Mouse (Mus musculus) lung, adult 2 months (tissue): ENCODE results near the gene Mettl21e. TPM values are rescaled to one million over a fixed set of nuclear protein-coding genes. Genes with fewer than 3 reads are reported as not detected.

Experiments
- DNase-seq: peaks from one replicate; pipeline ENCODE4 v3.0.0; 2022
- H3K4me1 ChIP-seq: fragments of 200-500 bp; 2 replicates; pipeline ENCODE4 v1.6.1; 2011; ENCODE audit warnings: low read length; ENCODE audit not compliant: control insufficient read depth, insufficient read depth
- H3K4me3 ChIP-seq: fragments of 200-500 bp; replicated peaks from 2 replicates; pipeline ENCODE3; 2011; ENCODE audit warnings: low read depth, mild to moderate bottlenecking, control low read depth, low read length; ENCODE audit errors: extremely low read depth
- CTCF ChIP-seq: fragments of 200-500 bp; IDR thresholded peaks from 2 replicates; pipeline ENCODE4 v1.5.1; 2011; ENCODE audit warnings: mild to moderate bottlenecking, low read length, control low read depth; ENCODE audit not compliant: insufficient read depth
- POLR2A ChIP-seq: fragments of 200-500 bp; IDR thresholded peaks from 2 replicates; pipeline ENCODE4 v1.6.1; 2011; ENCODE audit warnings: low read depth, mild to moderate bottlenecking, control low read depth, low read length, borderline replicate concordance; ENCODE audit errors: extremely low read depth
- WGBS: fragments of 180-500 bp; shearing (Covaris S2); methylation state at CpG from one replicate; pipeline ENCODE4 v1.1.7; 2018; 5-methylcytosine and 5-hydroxymethylcytosine counted together
- polyA plus RNA-seq: library from polyadenylated mRNA; depleted of rRNA; stranded (reverse); fragments of >200 nt; gene quantifications from 2 replicates; pipeline ENCODE4 v1.2.3, GENCODE M21; 2012

Gene Mettl21e
- polyA plus RNA-seq, 1 experiment = 0.34 TPM

DNA sequence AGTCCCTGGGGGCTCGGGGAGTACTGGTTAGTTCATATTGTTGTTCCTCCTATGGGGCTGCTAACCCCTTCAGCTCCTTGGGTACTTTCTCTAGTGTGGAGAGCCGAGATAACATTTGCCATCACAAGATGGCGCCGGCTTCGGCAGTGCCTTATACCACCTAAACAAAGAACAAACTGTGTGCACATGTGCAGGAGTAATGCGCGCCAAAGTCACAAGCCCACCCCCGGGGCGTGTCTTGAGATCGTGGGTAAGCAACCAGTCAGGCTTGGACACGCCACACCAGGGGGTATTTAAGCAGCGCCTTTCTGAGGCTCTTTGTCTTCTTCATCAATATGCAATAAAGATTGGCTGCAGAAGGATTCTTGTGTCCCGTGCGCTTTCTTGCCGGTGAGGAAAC lies 15.9 kb downstream of the Mettl21e start:
- no peak for DNase-seq
- TF ChIP-seq POLR2A (no peak), CTCF (no peak)
- Histone ChIP-seq H3K4me1 (0 out of 2 replicates have a peak, but pooled peaks cover 2% of the 10 kb centered on the region), H3K4me3 (no peak overlapping the region)
- WGBS = 89% methylated on average over 15 of the region's 15 CpGs

- 0 out of 2 replicates have a peak, but pooled peaks cover 2% of the 10 kb centered on the region for H3K4me1 ChIP-seq
- DNase-seq = no peak
- TF ChIP-seq CTCF (no peak), POLR2A (no peak)
- WGBS = 13% methylated on average over 47 of the region's 47 CpGs
- peak overlapping the region; percentile 38 for H3K4me3 ChIP-seq
Observed at GRCm38 (mm10) chr1:44198273-44199171, 20.2 kb downstream of the Mettl21e start.

- H3K4me1 ChIP-seq = no peaks in the 10 kb centered on the region
- DNase-seq = no peak
- TF ChIP-seq CTCF (no peak), POLR2A (no peak)
- H3K4me3 ChIP-seq = no peak overlapping the region
Observed at GRCm38 (mm10) chr1:44186396-44186795, 32.4 kb downstream of the Mettl21e start.

GRCm38 (mm10) chr1:44178086-44178485 lies 40.7 kb downstream of the Mettl21e start:
- no peak for DNase-seq
- TF ChIP-seq POLR2A (no peak), CTCF (no peak)
- WGBS = 92% methylated on average over 5 of the region's 5 CpGs
- Histone ChIP-seq H3K4me3 (no peak overlapping the region), H3K4me1 (no peaks in the 10 kb centered on the region)

DNA sequence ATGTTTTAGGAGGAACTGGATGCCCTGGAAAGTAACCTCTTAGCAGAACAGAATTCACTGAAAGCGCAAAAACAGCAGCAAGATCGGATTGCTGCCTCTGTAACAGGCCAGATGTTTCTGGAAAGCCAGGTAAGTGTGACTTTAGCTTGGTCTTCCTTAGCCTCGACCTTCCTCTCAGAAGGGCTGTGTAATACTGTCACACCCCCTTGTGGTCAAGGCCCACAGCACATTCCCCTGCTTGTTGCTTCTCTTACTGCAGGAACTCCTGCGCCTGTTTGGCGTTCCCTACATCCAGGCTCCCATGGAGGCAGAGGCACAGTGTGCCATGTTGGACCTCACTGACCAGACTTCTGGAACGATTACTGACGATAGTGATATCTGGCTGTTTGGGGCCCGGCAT lies 44.9 kb downstream of the Mettl21e start:
- Histone ChIP-seq H3K4me1 (no peaks in the 10 kb centered on the region), H3K4me3 (no peak overlapping the region)
- DNase-seq = no peak
- TF ChIP-seq POLR2A (no peak), CTCF (peak; percentile 36; the same call in 1 of the 2 replicates)
- WGBS = 82% methylated on average over 8 of the region's 8 CpGs

DNA sequence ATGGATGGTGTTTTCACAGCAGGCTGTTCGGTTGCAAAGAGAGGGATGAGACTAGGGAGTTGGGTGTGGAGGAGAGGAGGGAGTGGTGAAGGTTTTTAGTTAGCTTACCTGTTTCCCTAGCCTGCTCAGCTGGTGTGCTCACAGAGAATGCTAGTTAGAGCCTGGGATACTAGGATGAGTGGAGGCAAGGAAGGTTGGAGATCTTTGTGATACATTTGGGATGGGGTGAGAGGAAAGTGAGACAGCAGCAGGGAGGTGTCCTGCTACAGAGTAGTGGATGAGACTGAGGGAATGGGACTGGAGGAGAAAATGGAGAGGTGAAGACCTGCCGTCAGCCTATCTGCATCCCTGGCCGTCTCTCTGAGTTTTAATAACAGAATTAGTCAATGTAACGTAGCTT lies 46.1 kb downstream of the Mettl21e start:
- TF ChIP-seq CTCF (no peak), POLR2A (no peak)
- DNase-seq = no peak
- no peaks in the 10 kb centered on the region for H3K4me1 ChIP-seq
- WGBS = 94% methylated on average over 4 of the region's 4 CpGs
- no peak overlapping the region for H3K4me3 ChIP-seq

- TF ChIP-seq POLR2A (no peak), CTCF (no peak)
Observed at GRCm38 (mm10) chr1:44167859-44168383, 50.8 kb downstream of the Mettl21e start.

DNA sequence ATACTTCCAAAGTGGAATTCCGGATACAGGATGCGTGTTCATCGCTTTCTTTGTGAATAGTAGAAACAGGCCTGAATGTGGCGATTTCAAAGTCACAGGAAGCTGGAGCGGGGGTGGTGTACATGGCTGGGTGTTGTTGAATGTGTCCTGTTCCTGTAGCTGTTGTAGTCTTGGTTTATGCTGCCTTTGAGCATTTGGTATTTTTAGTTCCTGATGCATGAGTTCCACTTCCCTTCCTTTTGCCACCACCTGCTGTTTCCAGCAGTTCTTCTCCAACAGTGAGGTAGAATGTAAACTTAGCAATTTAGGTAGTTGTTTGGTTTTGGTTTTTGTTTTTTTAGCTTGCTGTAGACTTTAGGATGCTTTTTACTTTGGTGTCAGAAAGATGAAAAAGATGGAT lies 56.4 kb downstream of the Mettl21e start:
- H3K4me3 ChIP-seq = no peak overlapping the region
- no peak for DNase-seq
- H3K4me1 ChIP-seq = no peaks in the 10 kb centered on the region
- TF ChIP-seq POLR2A (no peak), CTCF (no peak)
- WGBS = 81% methylated on average over 5 of the region's 5 CpGs

More at GRCm38 (mm10) chr1:44167859-44168383, 50.8 kb downstream of the Mettl21e start:
- DNase-seq = no peak
- 97% methylated on average over 3 of the region's 3 CpGs for WGBS
- no peak overlapping the region for H3K4me3 ChIP-seq
- H3K4me1 ChIP-seq = no peaks in the 10 kb centered on the region

DNA sequence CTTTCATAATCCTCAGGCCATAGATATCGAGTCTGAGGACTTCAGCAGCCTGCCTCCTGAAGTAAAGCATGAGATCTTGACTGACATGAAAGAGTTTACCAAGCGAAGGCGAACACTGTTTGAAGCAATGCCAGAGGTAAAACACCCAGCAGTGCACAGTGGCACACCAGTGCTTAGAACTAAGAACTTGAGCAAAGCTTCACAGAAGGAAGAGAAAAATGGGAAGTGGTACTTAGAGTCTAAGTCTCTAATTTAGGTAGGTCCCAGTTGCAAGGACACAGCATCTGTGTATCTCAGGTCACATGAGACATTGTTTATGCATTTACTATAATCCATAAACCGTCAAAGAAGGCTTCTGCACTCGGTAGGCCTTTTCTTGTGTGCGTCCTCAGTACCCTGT lies 56.9 kb downstream of the Mettl21e start:
- TF ChIP-seq CTCF (no peak), POLR2A (no peak)
- no peaks in the 10 kb centered on the region for H3K4me1 ChIP-seq
- 89% methylated on average over 6 of the region's 6 CpGs for WGBS
- DNase-seq = no peak
- H3K4me3 ChIP-seq = no peak overlapping the region

DNA sequence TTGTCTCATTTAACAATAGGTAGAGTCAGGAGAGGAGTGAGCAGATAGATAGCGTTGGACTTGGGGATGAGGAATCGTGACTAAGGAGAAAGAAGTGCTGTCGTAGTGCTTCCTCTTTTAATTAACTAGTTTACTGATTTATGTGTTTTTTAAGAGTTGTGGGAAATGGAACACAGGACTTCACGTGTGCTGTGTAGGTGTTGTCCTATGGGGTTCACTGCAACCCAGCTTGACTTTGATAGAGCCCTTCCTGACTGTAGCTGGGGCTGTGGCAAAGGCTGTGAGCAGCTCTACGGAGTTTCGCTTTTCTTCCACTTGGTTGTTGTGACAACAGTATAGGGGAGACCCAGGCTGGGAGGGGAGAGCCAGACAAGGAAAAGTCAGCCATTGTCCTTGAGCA lies 60.4 kb downstream of the Mettl21e start:
- Histone ChIP-seq H3K4me3 (no peak overlapping the region), H3K4me1 (no peaks in the 10 kb centered on the region)
- WGBS = 87% methylated on average over 6 of the region's 6 CpGs
- TF ChIP-seq POLR2A (no peak), CTCF (no peak)
- no peak for DNase-seq
